Mouse (Mus musculus): Measurements from ENCODE around the gene Nlgn2. TPM values are rescaled to one million over a fixed set of nuclear protein-coding genes. Genes with fewer than 3 reads are reported as not detected.
A peak's percentile ranks its signal among the peaks of the same experiment; 100 is the strongest.

Nlgn2 gene
- polyA plus RNA-seq, 1 experiment from 2014 or later = 13.3 TPM

DNA sequence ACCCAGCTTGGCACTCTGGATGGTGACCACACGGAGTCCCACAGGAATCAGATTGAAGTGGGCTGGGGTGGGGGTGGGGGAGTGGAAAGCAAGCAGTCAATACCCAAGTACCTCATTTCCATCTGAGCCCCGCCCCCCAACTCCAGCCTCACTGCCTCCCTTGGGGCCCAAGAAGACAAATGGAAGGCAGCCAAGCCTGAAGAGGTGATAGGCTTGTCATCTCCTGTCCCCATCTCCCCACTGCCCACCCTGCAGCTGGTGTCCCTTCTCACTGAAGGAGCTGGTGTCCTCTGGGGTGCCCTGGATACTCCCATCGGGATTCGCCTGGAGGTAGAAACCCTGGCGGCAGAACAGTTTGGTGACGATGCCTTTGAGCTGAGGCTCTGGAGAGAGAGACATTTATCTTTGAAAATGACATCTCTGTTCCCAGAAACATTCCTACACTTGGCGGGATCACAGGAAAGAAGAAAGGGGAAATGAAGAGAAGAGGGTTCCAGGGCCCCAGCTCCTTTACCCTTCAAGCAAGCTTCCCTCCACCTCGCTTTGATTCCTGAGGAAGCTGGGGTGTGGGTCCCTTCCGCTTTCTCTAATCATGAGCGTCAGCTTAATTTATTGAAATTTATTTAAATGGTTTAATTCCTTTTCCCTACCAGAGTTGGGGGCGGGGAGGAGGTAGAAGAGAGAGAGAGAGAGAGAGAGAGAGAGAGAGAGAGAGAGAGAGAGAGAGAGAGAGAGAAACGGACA is 38.0 kb downstream of the Nlgn2 start:
- Histone ChIP-seq H3K4me1 (peaks cover 70% of the 10 kb centered on the region), H3K9me3 (no peaks in the 10 kb centered on the region), H3K4me3 (replicated peaks) (peak overlapping the region; percentile 58), H3K36me3 (replicated peaks) (no peaks in the 10 kb centered on the region), H3K27me3 (peaks cover 63% of the 10 kb centered on the region), H3K27ac (peak overlapping the region; percentile 91), H3K9ac (peak overlapping the region; percentile 74), H3K4me2 (peak overlapping the region; percentile 84)
- no peak for ATAC-seq (ENCODE audit: low FRiP score)
- 22% methylated on average over 12 of the region's 12 CpGs for WGBS

GRCm38 (mm10) chr11:69797924-69798323 is 39.7 kb downstream of the Nlgn2 start:
- no peak overlapping the region for H3K4me3 ChIP-seq (replicated peaks)
- ATAC-seq (ENCODE audit: low FRiP score) = no peak
- 82% methylated on average over 7 of the region's 7 CpGs for WGBS
- no peaks in the 10 kb centered on the region for H3K36me3 ChIP-seq (replicated peaks)
- no peaks in the 10 kb centered on the region for H3K9me3 ChIP-seq
- H3K27me3 ChIP-seq = peaks cover 62% of the 10 kb centered on the region
- H3K9ac ChIP-seq = no peak overlapping the region
- no peak overlapping the region for H3K4me2 ChIP-seq
- H3K27ac ChIP-seq = no peak overlapping the region
- H3K4me1 ChIP-seq = peaks cover 55% of the 10 kb centered on the region

GRCm38 (mm10) chr11:69795983-69796435 is 41.6 kb downstream of the Nlgn2 start:
- Histone ChIP-seq H3K9me3 (no peaks in the 10 kb centered on the region), H3K9ac (0 out of 2 replicates have a peak overlapping the region, but pooled peaks have one; percentile 44), H3K4me1 (peaks cover 36% of the 10 kb centered on the region), H3K4me2 (peak overlapping the region; percentile 87), H3K36me3 (replicated peaks) (no peaks in the 10 kb centered on the region), H3K4me3 (replicated peaks) (peak overlapping the region; percentile 43), H3K27ac (no peak overlapping the region), H3K27me3 (peaks cover 49% of the 10 kb centered on the region)
- ATAC-seq (ENCODE audit: low FRiP score) = no peak; the same call in 1 of the 2 replicates
- WGBS = 2% methylated on average over 13 of the region's 13 CpGs

DNA sequence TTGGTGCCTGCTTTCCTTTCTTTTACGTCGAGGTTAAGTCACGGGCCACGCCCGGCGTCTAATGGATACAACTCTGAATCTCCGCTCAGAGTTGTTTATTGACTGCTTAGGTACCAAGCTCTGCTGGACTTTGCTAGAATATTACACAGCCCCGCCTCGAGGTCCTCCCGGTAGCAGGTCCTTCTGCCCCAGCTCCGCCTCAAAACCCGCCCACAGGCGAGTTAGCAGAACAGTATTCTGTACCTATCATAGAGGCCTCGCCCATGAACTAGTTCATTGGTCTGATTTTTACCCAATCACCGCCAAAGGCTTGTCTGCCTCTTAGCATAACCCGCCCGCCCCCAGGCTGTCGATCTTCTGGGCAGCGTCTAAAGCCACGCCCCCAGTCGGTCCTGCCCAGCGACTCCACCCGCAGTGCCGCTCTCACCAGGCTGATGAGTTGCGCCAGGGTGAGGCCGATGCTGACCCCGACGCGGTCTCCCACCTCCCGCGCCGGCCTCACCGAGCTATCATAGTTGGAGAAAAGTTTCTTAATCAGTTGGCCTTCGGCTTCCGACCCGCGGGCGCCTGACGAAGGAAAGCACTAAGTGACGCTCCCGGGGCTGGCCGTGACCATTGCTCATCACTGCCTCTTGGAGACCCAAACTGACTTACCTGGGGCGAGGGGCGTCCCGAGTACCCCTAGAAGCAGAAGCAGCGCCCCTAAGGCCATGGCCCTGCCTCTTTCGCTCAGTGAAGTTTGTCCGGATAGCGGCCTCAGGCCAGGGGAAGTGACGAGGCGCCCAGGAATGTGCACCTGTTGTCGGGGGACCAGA is 42.2 kb downstream of the Nlgn2 start, which contains the start of gene Chrnb1:
TSS of gene Chrnb1 (minus strand) at position 776 of the 815 bp plus-strand sequence.
- H3K4me2 ChIP-seq = peak within 1 kb of the TSS; percentile 87
- peaks cover 49% of the 10 kb centered on the region for H3K27me3 ChIP-seq
- no peaks in the 10 kb centered on the region for H3K36me3 ChIP-seq (replicated peaks)
- peak within 1 kb of the TSS; percentile 44 for H3K9ac ChIP-seq
- H3K4me1 ChIP-seq = peaks cover 31% of the 10 kb centered on the region
- peak; percentile 92 for ATAC-seq (ENCODE audit: low FRiP score)
- no peaks in the 10 kb centered on the region for H3K9me3 ChIP-seq
- WGBS = 3% methylated on average over 52 of the region's 52 CpGs
- no peak within 1 kb of the TSS for H3K27ac ChIP-seq
- peak within 1 kb of the TSS; percentile 43 for H3K4me3 ChIP-seq (replicated peaks)

DNA sequence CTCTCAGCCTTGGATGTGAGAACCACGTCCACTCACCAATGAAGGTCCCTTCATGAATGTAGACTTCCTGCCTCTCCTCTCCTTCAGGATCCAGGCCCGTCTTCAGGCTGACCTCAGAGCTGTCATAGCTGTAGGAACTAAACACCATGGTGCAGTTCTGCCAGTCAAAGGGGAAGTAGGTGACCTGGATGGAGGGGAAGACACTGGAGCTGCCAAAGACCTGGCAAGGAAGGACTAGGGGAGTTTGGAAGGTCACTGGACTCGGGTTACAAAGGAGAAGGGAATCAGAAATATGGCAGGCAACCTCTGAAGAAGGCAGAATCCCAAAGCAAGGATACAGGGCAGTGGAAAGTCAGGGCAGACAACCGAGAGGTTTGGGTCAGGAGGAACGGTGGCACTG is 44.2 kb downstream of the Nlgn2 start:
- Histone ChIP-seq H3K9me3 (no peaks in the 10 kb centered on the region), H3K27ac (no peak overlapping the region), H3K4me1 (peaks cover 11% of the 10 kb centered on the region), H3K4me3 (replicated peaks) (no peak overlapping the region), H3K9ac (no peak overlapping the region), H3K27me3 (peaks cover 49% of the 10 kb centered on the region), H3K36me3 (replicated peaks) (no peaks in the 10 kb centered on the region), H3K4me2 (no peak overlapping the region)
- no peak for ATAC-seq (ENCODE audit: low FRiP score)
- WGBS = 70% methylated on average over 5 of the region's 5 CpGs

DNA sequence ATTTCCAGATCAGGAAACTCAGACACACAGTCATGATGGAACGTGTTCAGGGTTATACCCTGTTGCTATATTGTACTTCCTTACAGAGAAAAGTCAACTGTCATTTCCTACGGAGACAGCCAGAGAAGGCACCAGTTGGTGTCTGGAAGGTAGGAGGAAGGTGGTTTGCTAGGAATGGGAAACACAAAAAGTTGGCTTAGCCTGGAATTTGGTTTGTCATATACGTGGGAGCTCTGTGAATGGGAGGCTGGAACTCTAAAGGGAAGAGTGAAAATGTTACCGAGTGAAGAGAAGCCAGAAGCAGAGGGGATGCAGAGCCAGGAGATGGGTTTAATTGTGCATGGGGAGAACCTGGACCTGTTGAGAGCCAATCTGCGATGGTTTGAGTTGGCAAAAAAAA is 46.2 kb downstream of the Nlgn2 start:
- H3K27me3 ChIP-seq = peaks cover 29% of the 10 kb centered on the region
- H3K9ac ChIP-seq = no peak overlapping the region
- no peaks in the 10 kb centered on the region for H3K36me3 ChIP-seq (replicated peaks)
- no peaks in the 10 kb centered on the region for H3K9me3 ChIP-seq
- ATAC-seq (ENCODE audit: low FRiP score) = no peak
- no peak overlapping the region for H3K4me3 ChIP-seq (replicated peaks)
- WGBS = 80% methylated on average over 5 of the region's 5 CpGs
- H3K27ac ChIP-seq = no peak overlapping the region
- H3K4me1 ChIP-seq = peaks cover 9% of the 10 kb centered on the region
- H3K4me2 ChIP-seq = no peak overlapping the region

DNA sequence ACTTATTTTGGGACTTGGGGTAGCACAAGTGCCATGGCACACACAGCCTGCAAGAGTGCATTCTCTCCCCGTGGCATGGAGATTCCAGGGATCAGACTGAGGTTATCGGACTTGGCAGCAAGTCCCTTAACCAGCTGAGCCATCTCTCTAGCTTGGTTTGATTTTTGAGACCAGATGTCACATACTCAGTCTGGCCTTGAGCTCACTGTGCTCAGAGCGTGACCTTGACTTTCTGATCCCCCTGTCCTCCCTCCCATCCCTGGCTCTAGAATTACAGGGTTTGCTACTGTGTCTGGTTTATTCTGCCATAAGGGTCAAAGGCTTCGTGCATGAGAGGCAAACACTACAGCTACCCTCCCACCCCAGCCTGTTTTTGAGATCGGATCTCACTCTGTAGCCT is 48.2 kb downstream of the Nlgn2 start:
- Histone ChIP-seq H3K36me3 (replicated peaks) (no peaks in the 10 kb centered on the region), H3K27me3 (peaks cover 20% of the 10 kb centered on the region), H3K4me3 (replicated peaks) (no peak overlapping the region), H3K4me2 (no peak overlapping the region), H3K27ac (no peak overlapping the region), H3K9me3 (no peaks in the 10 kb centered on the region), H3K4me1 (no peaks in the 10 kb centered on the region), H3K9ac (no peak overlapping the region)
- WGBS = 75% methylated on average over 5 of the region's 5 CpGs
- ATAC-seq (ENCODE audit: low FRiP score) = no peak

DNA sequence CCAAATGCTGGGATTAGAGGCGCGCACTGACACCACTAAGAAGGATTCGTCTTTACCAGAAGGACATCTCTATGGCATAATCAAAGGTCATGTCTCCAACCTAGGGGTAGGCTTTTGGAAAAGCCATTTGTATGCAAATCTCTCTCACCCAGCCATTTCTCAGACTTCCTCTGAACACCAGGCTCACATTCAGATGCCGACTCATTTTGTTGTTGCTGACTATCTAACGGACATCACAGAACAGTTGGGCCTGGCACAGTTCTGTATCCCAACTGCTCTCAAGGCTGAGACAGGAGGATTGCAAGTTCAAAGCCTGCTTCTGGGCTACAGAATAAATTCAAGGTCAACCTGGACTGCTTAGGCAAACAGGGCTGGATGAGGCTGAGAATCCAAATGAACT is 50.3 kb downstream of the Nlgn2 start:
- no peaks in the 10 kb centered on the region for H3K9me3 ChIP-seq
- no peaks in the 10 kb centered on the region for H3K36me3 ChIP-seq (replicated peaks)
- H3K4me2 ChIP-seq = no peak overlapping the region
- 84% methylated on average over 5 of the region's 5 CpGs for WGBS
- no peak for ATAC-seq (ENCODE audit: low FRiP score)
- no peak overlapping the region for H3K4me3 ChIP-seq (replicated peaks)
- H3K27ac ChIP-seq = no peak overlapping the region
- H3K9ac ChIP-seq = no peak overlapping the region
- no peaks in the 10 kb centered on the region for H3K27me3 ChIP-seq
- H3K4me1 ChIP-seq = no peaks in the 10 kb centered on the region

DNA sequence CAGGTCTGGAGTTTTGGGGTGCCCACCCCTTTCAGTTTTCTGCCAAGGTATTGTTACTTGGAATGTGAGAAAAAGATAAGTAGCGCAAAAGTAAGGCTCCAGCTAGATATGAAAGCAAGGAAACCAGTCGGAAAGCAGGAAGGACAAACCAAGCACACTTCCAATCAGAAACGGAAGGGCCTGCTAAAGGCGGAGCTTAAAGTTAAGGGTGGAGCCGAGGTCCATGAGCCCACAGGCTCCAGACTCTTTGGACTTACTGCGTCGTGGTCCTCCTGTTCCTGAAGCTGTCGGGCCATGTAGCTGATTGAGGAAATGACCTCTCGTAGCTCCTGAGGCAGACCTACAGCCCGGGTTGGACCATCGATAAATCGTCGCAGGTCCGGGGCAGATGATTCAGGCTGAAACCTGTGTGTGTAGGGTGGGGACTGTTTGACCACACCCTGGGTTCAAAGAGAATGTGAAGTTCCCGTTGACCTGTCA is 52.8 kb downstream of the Nlgn2 start:
- Histone ChIP-seq H3K27me3 (peaks cover 5% of the 10 kb centered on the region; the same call in 1 of the 2 replicates), H3K4me1 (no peaks in the 10 kb centered on the region), H3K4me3 (replicated peaks) (no peak overlapping the region), H3K4me2 (no peak overlapping the region), H3K9me3 (no peaks in the 10 kb centered on the region), H3K27ac (no peak overlapping the region), H3K36me3 (replicated peaks) (no peaks in the 10 kb centered on the region), H3K9ac (no peak overlapping the region)
- no peak for ATAC-seq (ENCODE audit: low FRiP score)
- 51% methylated on average over 15 of the region's 15 CpGs for WGBS

DNA sequence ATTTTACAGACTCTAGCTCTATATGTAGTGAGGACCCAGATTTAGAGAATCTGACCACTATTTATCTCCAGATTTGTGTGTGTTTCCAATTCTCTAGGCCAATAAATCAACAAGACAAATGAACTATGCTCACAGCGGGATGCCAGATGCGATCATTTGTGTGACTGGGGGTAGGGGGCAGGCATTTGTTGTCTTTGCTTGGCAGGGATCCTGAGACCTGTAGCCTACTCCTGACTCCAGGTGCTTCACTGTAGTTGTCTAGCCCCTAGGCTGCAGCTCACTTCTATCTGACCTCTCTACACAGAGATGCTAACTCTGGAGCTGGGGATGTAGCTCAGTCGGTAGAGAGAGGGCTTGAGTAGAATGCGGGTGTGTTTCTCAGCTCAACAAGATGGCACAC is 55.8 kb downstream of the Nlgn2 start:
- peaks cover 10% of the 10 kb centered on the region; the same call in 1 of the 2 replicates for H3K4me1 ChIP-seq
- H3K27ac ChIP-seq = no peak overlapping the region
- ATAC-seq (ENCODE audit: low FRiP score) = no peak
- peaks cover 3% of the 10 kb centered on the region; the same call in 1 of the 2 replicates for H3K36me3 ChIP-seq (replicated peaks)
- H3K4me2 ChIP-seq = no peak overlapping the region
- no peaks in the 10 kb centered on the region for H3K9me3 ChIP-seq
- H3K9ac ChIP-seq = no peak overlapping the region
- WGBS = 40% methylated on average over 4 of the region's 4 CpGs
- no peak overlapping the region for H3K4me3 ChIP-seq (replicated peaks)
- peaks cover 20% of the 10 kb centered on the region for H3K27me3 ChIP-seq

DNA sequence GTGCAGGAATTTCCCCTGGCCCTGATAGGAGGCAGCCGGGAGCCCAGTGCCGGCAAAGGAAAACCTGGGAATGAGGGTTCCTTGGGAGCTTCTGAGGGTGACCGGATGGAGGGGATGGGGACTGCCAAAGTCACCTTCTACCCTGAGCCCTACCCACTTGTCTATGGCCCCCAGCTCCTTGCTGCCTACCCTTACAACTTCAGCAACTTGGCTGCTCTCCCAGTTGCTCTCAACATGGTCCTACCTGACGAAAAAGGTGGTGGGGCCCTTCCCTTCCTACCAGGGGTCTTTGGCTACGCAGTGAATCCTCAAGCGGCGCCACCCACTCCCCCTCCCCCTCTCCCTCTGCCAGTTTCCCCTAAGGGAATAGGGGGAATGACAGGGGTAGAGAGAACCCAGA is 58.6 kb downstream of the Nlgn2 start:
- H3K9ac ChIP-seq = no peak overlapping the region
- no peaks in the 10 kb centered on the region for H3K9me3 ChIP-seq
- no peak overlapping the region for H3K27ac ChIP-seq
- WGBS = 46% methylated on average over 7 of the region's 7 CpGs
- no peak overlapping the region for H3K4me3 ChIP-seq (replicated peaks)
- H3K4me1 ChIP-seq = peaks cover 14% of the 10 kb centered on the region; the same call in 1 of the 2 replicates
- peaks cover 29% of the 10 kb centered on the region for H3K27me3 ChIP-seq
- H3K36me3 ChIP-seq (replicated peaks) = peaks cover 6% of the 10 kb centered on the region; the same call in 1 of the 2 replicates
- no peak for ATAC-seq (ENCODE audit: low FRiP score)
- no peak overlapping the region for H3K4me2 ChIP-seq

GRCm38 (mm10) chr11:69778258-69778982 is 59.2 kb downstream of the Nlgn2 start:
- Histone ChIP-seq H3K27ac (no peak overlapping the region), H3K4me1 (peaks cover 14% of the 10 kb centered on the region; the same call in 1 of the 2 replicates), H3K36me3 (replicated peaks) (peaks cover 6% of the 10 kb centered on the region; the same call in 1 of the 2 replicates), H3K4me3 (replicated peaks) (no peak overlapping the region), H3K4me2 (no peak overlapping the region), H3K9ac (no peak overlapping the region), H3K9me3 (no peaks in the 10 kb centered on the region), H3K27me3 (peaks cover 29% of the 10 kb centered on the region)
- ATAC-seq (ENCODE audit: low FRiP score) = no peak
- WGBS = 67% methylated on average over 23 of the region's 23 CpGs
